Mouse (Mus musculus) kidney, adult 9 months (tissue): ENCODE measurements at regions not wholly inside any gene's neighbourhood (a gene's known extent, or its start where the extent isn't known, plus 50 kb on each side); places are given as distances from the start of the nearest gene placed in this dataset.

ENCODE experiments used
- DNase-seq: peaks from one replicate; pipeline ENCODE4 v3.0.0; 2022

DNA sequence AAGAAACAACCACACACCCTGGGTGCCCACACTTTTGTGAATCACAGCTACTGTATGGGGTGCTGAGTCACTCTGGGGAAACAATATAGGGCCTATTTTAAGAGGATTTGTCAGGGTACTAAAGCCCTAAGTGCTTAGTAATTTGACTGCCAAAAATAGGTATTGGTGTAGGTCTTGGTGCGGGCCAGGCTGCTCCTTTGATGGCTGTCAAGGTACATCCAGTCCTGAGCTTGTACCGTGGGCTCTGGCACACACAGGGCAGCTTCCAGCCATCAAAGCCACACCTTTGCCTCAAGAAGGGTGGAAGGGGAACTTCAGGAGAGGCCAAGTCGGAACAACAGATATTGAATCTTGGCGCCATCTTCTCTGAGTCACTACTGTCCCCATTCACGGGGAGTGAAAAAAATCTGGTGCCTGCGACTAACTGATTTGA is 64.2 kb upstream of the Dlg1 start:
- DNase-seq: no peak

DNA sequence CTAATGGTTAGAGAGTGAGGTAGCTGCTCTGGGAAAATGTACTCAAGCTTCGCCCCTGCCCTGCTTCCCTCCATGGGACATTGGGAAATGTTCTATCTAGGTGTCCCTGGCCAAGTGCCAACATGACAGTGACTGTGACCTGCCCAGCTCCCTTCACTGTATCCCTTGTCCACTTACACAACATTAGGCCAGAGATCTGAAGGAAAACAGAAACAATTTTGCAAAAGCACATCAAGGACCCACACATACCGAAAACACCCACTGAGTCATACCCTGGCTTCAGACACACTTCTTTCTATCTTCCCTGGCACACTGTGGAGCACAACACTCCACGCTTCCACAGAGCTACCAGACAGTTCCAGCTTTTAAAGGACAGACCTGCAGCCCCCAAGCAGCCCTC is 62.0 kb upstream of the Dlg1 start:
- DNase-seq: no peak

DNA sequence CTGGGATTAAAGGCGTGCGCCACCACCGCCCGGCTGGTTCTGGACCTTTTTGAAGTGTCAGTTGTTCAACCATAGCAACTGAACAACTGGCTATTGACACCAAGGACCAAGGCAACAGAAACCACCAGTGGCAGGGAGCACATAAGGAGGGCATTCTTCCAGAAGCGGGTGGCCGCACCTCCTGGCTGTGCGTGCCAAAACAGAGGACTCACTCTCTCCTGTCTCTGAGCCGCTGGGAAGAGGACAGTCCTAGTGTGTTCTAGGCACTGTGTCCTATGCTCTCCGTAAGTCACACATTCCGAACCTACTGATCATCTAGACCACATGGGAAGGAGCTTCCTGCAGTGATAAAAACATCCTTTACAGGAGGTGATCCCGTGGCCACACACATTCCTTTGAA is 60.1 kb upstream of the Dlg1 start:
- DNase-seq: no peak

DNA sequence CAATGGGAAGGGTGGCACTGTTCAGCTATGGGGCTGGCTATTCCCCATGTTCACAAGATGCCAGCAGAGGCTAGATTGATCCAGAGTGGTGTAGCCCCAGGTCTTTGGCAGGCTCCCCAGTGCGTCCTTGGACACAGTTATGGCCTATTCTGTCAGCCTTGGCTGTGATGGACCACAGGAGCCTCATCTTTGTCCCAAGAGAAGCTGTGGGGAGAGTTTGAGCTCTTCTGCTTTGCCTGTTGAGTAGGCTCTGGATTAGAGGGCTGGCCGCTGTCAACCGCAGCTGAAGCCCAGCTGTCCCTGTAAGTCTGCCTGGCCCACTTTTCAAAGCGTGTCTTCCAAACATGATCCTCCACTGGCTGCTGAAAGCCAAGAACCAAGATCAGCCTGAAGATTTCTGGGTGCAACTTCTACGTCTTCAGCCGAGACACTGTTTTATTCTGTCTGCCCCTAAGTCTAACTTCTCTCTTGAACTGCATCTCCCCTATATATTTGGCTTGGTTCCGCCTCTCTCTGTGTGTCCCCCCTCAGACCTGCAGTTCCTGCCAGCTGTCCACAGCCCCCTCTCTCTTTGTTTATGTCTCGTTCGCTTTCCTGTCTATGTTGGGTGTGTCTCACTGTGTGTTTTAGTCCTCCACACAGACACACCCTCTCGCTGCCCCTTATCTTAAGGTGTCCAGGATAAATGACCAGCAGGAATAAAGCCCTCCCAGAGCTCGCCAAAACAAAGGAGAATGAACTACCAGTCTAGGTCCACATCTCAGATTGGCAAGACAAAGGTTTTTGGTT is 56.7 kb upstream of the Dlg1 start:
- DNase-seq: no peak

DNA sequence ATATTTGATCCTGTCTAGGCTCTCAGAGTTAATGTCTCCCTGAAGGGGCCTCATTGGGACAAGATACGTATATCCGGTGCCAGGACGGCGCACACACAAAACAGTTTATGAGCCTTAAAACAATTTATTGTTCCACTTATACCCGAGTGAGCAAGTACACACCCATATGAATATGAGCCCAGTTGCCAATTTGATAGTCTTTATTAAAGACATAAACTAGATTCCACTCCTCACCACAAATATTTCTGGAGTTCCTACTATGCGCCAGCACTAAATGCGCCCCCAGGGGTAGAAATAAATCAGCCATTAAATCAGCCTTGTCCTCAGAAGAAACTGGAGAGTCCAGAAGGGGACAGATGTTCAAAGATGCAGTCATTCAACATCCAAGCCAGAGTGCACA is 54.3 kb upstream of the Dlg1 start:
- DNase-seq: peak; percentile 15

DNA sequence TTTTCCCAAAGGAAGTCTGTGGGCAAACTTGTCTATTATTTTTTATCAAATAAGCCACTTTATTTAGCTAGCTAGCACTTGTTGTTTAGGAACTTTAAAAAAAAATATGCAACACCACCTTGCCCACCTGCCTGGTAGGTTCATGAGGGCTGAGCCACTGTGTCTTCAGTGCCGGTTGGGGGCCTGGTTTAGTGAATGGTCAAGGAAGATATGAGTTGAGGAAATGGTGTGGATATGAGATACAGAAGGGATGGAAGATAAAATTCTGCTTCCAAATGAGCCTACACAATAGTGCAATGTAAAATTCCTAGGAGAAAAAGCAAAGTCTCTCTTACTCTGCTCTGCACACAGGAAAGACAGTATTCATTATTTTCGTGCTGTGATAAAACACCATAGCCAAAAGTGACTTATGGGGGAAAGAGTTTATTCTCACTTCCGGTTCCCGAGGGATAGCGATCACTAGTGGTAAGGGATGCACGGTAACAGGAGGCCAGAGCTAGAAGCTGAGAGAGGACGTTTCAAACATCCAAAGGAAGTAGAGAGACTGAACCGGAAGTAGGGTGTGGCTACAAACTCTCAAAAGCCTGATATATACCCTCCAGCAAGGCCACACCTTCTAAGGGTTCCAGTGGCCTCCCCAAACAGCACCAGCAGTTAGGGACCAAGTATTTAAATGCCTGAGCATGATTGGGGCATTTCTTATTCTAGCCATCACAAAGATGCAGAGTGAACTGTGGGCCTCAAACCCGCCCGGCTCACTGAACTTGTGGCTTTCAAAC is 53.7 kb upstream of the Dlg1 start:
- no peak for DNase-seq
